Mouse (Mus musculus) CH12.LX (cell line): ENCODE measurements around the gene Iglon5. TPM values are rescaled to one million over a fixed set of nuclear protein-coding genes. Genes with fewer than 3 reads are reported as not detected.

ENCODE experiments used
- DNase-seq: peaks from one replicate; pipeline ENCODE4 v3.0.0-alpha.2; 2013; ENCODE audit errors: extremely low read depth
- H3K27ac ChIP-seq: 2 replicates; pipeline ENCODE4 v1.5.1; 2012; ENCODE audit warnings: low read depth, mild to moderate bottlenecking, control low read depth, moderate library complexity; ENCODE audit not compliant: insufficient read depth
- H3K27me3 ChIP-seq: replicated peaks from 2 replicates; pipeline ENCODE3; 2012; ENCODE audit warnings: inconsistent platforms
- H3K36me3 ChIP-seq, 2 experiments: replicated peaks in 1 of 2; 2 replicates each; pipeline versions ENCODE3 to v1.6.1; 2012; ENCODE audit warnings: inconsistent platforms in 1 of 2, low read length in 1 of 2, mild to moderate bottlenecking in 1 of 2, mixed read lengths in 1 of 2, moderate library complexity in 1 of 2; ENCODE audit not compliant: control insufficient read depth in 1 of 2, insufficient read depth in 1 of 2
- H3K4me1 ChIP-seq, 2 experiments: 2 replicates each; pipeline ENCODE4 v1.6.1; 2012; ENCODE audit warnings: inconsistent platforms in 1 of 2, moderate library complexity in 1 of 2; ENCODE audit not compliant: insufficient read depth in 2 of 2, control insufficient read depth in 1 of 2
- H3K4me2 ChIP-seq: 2 replicates; pipeline ENCODE4 v1.6.1; 2012; ENCODE audit warnings: low read depth, mild to moderate bottlenecking, control low read depth; ENCODE audit not compliant: poor library complexity, insufficient read depth, severe bottlenecking
- H3K4me3 ChIP-seq, 3 experiments: fragments of 150-350 bp in 1 of 3; sonication (generic) in 1 of 3; replicated peaks in 1 of 3; 2 replicates each; pipeline versions ENCODE3 to v1.5.1; 2011 to 2012; ENCODE audit warnings: low read depth in 2 of 3, low read length in 2 of 3, mild to moderate bottlenecking in 2 of 3, moderate library complexity in 2 of 3, control low read depth in 1 of 3, improper control_type of control experiment in 1 of 3, inconsistent platforms in 1 of 3, mixed read lengths in 1 of 3; ENCODE audit not compliant: poor library complexity in 1 of 3
- H3K79me2 ChIP-seq: replicated peaks from 2 replicates; pipeline ENCODE4 v1.6.1; 2012; ENCODE audit warnings: mild to moderate bottlenecking, moderate library complexity; ENCODE audit not compliant: control insufficient read depth, poor library complexity, insufficient read depth, severe bottlenecking; ENCODE audit errors: extremely low read depth
- H3K9ac ChIP-seq: 2 replicates; pipeline ENCODE4 v1.6.1; 2012; ENCODE audit warnings: low read depth, mild to moderate bottlenecking, control low read depth, moderate library complexity; ENCODE audit not compliant: insufficient read depth
- H3K9me3 ChIP-seq: replicated peaks from 2 replicates; pipeline ENCODE3; 2012; ENCODE audit warnings: low read length, inconsistent platforms, mixed read lengths
- CHD1 ChIP-seq: IDR thresholded peaks from 2 replicates; pipeline ENCODE4 v1.6.1; 2012; ENCODE audit warnings: low read depth, low read length, improper control_type of control experiment, inconsistent platforms
- CHD2 ChIP-seq: IDR thresholded peaks from 2 replicates; pipeline ENCODE4 v1.6.1; 2011; ENCODE audit warnings: low read length, improper control_type of control experiment
- CTCF ChIP-seq, 2 experiments: IDR thresholded peaks in 1 of 2; conservative IDR thresholded peaks in 1 of 2; 2 replicates each; pipeline ENCODE4 v1.5.1; 2011 to 2012; ENCODE audit warnings: low read depth in 2 of 2, low read length in 2 of 2, improper control_type of control experiment in 1 of 2, inconsistent platforms in 1 of 2, mild to moderate bottlenecking in 1 of 2, moderate library complexity in 1 of 2
- E2F4 ChIP-seq: IDR thresholded peaks from 2 replicates; pipeline ENCODE4 v1.6.1; 2011; ENCODE audit warnings: low read depth, low read length, improper control_type of control experiment; ENCODE audit not compliant: insufficient replicate concordance
- ELF1 ChIP-seq: IDR thresholded peaks from 2 replicates; pipeline ENCODE4 v1.6.1; 2014; ENCODE audit warnings: low read depth, mild to moderate bottlenecking, inconsistent platforms, low read length, improper control_type of control experiment
- EP300 ChIP-seq: IDR thresholded peaks from 2 replicates; pipeline ENCODE4 v1.6.1; 2011; ENCODE audit warnings: low read length, improper control_type of control experiment
- ETS1 ChIP-seq: conservative IDR thresholded peaks from 2 replicates; pipeline ENCODE4 v1.6.1; 2012; ENCODE audit warnings: low read depth, mild to moderate bottlenecking, inconsistent platforms, low read length, improper control_type of control experiment, moderate library complexity
- IRF4 ChIP-seq: IDR thresholded peaks from 2 replicates; pipeline ENCODE4 v1.6.1; 2014; ENCODE audit warnings: low read depth, mild to moderate bottlenecking, inconsistent platforms, low read length, improper control_type of control experiment
- KAT2A ChIP-seq: IDR thresholded peaks from 2 replicates; pipeline ENCODE4 v1.6.1; 2012; ENCODE audit warnings: low read length, improper control_type of control experiment, inconsistent platforms; ENCODE audit not compliant: insufficient replicate concordance
- MAX ChIP-seq: IDR thresholded peaks from 2 replicates; pipeline ENCODE4 v1.6.1; 2011; ENCODE audit warnings: low read length, improper control_type of control experiment
- NELFE ChIP-seq: IDR thresholded peaks from 2 replicates; pipeline ENCODE4 v1.6.1; 2011; ENCODE audit warnings: low read depth, low read length, improper control_type of control experiment
- NRF1 ChIP-seq: IDR thresholded peaks from 2 replicates; pipeline ENCODE4 v1.6.1; 2014; ENCODE audit warnings: low read depth, mild to moderate bottlenecking, inconsistent platforms, low read length, improper control_type of control experiment, moderate library complexity
- POLR2A ChIP-seq: IDR thresholded peaks from 2 replicates; pipeline ENCODE4 v1.6.1; 2011; ENCODE audit warnings: low read depth, mild to moderate bottlenecking, improper control_type of control experiment, low read length
- RAD21 ChIP-seq: IDR thresholded peaks from 2 replicates; pipeline ENCODE4 v1.6.1; 2011; ENCODE audit warnings: low read depth, mild to moderate bottlenecking, low read length, improper control_type of control experiment, moderate library complexity
- RCOR1 ChIP-seq: conservative IDR thresholded peaks from 2 replicates; pipeline ENCODE4 v1.6.1; 2012; ENCODE audit warnings: low read depth, mild to moderate bottlenecking, inconsistent platforms, low read length, improper control_type of control experiment
- UBTF ChIP-seq: IDR thresholded peaks from 2 replicates; pipeline ENCODE4 v1.6.1; 2012; ENCODE audit warnings: low read depth, mild to moderate bottlenecking, inconsistent platforms, low read length, improper control_type of control experiment, moderate library complexity
- USF1 ChIP-seq: IDR thresholded peaks from 2 replicates; pipeline ENCODE4 v1.6.1; 2014; ENCODE audit warnings: low read depth, mild to moderate bottlenecking, inconsistent platforms, low read length, improper control_type of control experiment
- USF2 ChIP-seq: conservative IDR thresholded peaks from 2 replicates; pipeline ENCODE4 v1.6.1; 2011; ENCODE audit warnings: low read depth, low read length, improper control_type of control experiment
- ZKSCAN1 ChIP-seq: IDR thresholded peaks from 2 replicates; pipeline ENCODE4 v1.6.1; 2012; ENCODE audit warnings: low read depth, inconsistent platforms, low read length, improper control_type of control experiment, borderline replicate concordance
- dilution Hi-C: fragments of 300-500 bp; cut with MboI; formaldehyde crosslinking; loops from 2 replicates; pipeline ENCODE4 v1.14.3; 2020; ENCODE audit warnings: low sequenced_read_pairs; ENCODE audit not compliant: extremely low pct_unique_long_range_greater_than_20kb, extremely low pct_ligation_motif_present
- in situ Hi-C: fragments of 300-500 bp; cut with MboI; formaldehyde crosslinking; loops from 3 replicates; pipeline ENCODE4 v1.14.3; 2019; ENCODE audit warnings: low sequenced_read_pairs, low pct_ligation_motif_present, low pct_unique_long_range_greater_than_20kb, mixed read lengths
- polyA plus RNA-seq: library from polyadenylated mRNA; unstranded; fragments of >175 nt; gene quantifications from 2 replicates; pipeline ENCODE4 v1.2.1, GENCODE M21; 2012; ENCODE audit warnings: low read depth; ENCODE audit not compliant: insufficient read length
- total RNA-seq, 2 experiments: library from RNA; depleted of rRNA; stranded (reverse); fragments of 300-350 nt in 1 of 2; fragments of >200 nt in 1 of 2; gene quantifications; 2 replicates each; pipeline ENCODE4 v1.2.3; 2012 to 2014

Gene Iglon5
- total and polyA plus RNA-seq, 3 experiments: not detected

GRCm38 (mm10) chr7:43432891-43433290 is 57.0 kb downstream of the Iglon5 start:
- Histone ChIP-seq H3K79me2 (no peaks in the 10 kb centered on the region), H3K9ac (no peak overlapping the region), H3K27ac (no peak overlapping the region), H3K9me3 (peaks cover 7% of the 10 kb centered on the region), H3K4me3 (no peak overlapping the region), H3K4me1 (no peaks in the 10 kb centered on the region; a peak in 1 of 4 replicates), H3K27me3 (peaks cover 4% of the 10 kb centered on the region), H3K36me3 (no peaks in the 10 kb centered on the region), H3K4me2 (no peak overlapping the region)
- dilution Hi-C loops (no loop called here), in situ Hi-C loops (no loop called here)
- DNase-seq: no peak
- TF ChIP-seq ELF1: no peak
- no peak for TF ChIP-seq NELFE
- no peak for TF ChIP-seq RAD21
- no peak for TF ChIP-seq CHD1
- TF ChIP-seq USF2: no peak
- TF ChIP-seq ETS1: no peak
- TF ChIP-seq MAX: no peak
- no peak for TF ChIP-seq E2F4
- TF ChIP-seq CHD2: no peak
- no peak for TF ChIP-seq UBTF
- no peak for TF ChIP-seq EP300
- no peak for TF ChIP-seq IRF4
- no peak for TF ChIP-seq KAT2A
- no peak for TF ChIP-seq USF1
- TF ChIP-seq ZKSCAN1: no peak
- TF ChIP-seq CTCF (conservative IDR thresholded peaks at IDR 0.05 in 1 of 2, IDR thresholded peaks at IDR 0.05 in 1 of 2; ENCODE audit: low read depth in 2 of 2, low read length in 2 of 2): no peak
- no peak for TF ChIP-seq NRF1

- DNase-seq: no peak
- in situ Hi-C loops (loop anchor here (10.0 kb wide), 1 partner anchor 75 kb away; the partner anchor contains the start of gene Siglecf), dilution Hi-C loops (no loop called here)
- Histone ChIP-seq H3K27ac (no peak overlapping the region), H3K4me2 (no peak overlapping the region), H3K36me3 (no peaks in the 10 kb centered on the region), H3K27me3 (peaks cover 4% of the 10 kb centered on the region), H3K79me2 (no peaks in the 10 kb centered on the region), H3K9me3 (peaks cover 11% of the 10 kb centered on the region), H3K4me1 (peaks cover 0 to 3% of the 10 kb centered on the region in 2 experiments; a peak in 1 of 4 replicates), H3K4me3 (no peak overlapping the region), H3K9ac (no peak overlapping the region)
- TF ChIP-seq EP300: no peak
- no peak for TF ChIP-seq IRF4
- no peak for TF ChIP-seq KAT2A
- no peak for TF ChIP-seq CTCF (conservative IDR thresholded peaks at IDR 0.05 in 1 of 2, IDR thresholded peaks at IDR 0.05 in 1 of 2; ENCODE audit: low read depth in 2 of 2, low read length in 2 of 2)
- TF ChIP-seq E2F4: no peak
- TF ChIP-seq POLR2A: no peak
- TF ChIP-seq RCOR1: no peak
Measured at GRCm38 (mm10) chr7:43429500-43429899, 60.4 kb downstream of the Iglon5 start.
